Mouse (Mus musculus) hindbrain, embryonic 11.5 days (tissue): ENCODE results near the gene Reg2. TPM values are rescaled to one million over a fixed set of nuclear protein-coding genes. Genes with fewer than 3 reads are reported as not detected.
"Not testable (repeated sequence)": the region's sequence is repeated elsewhere in the genome, so short reads cannot be mapped to it uniquely, and the experiment has no call there.

ENCODE experiments used
- ATAC-seq: fragments of 200-750 bp; cut with Nextera tagmentation; 2 replicates; pipeline ENCODE4 v1.8.0; 2017; ENCODE audit warnings: mild to moderate bottlenecking, moderate TSS enrichment, moderate library complexity; ENCODE audit not compliant: low FRiP score
- DNase-seq: peaks from one replicate; pipeline ENCODE4 v3.0.0-alpha.2; 2015; ENCODE audit warnings: low spot score
- H3K27ac ChIP-seq: fragments of 300-500 bp; sonication (generic); 2 replicates; pipeline ENCODE4 v1.5.1; 2014; ENCODE audit warnings: mild to moderate bottlenecking, low read depth, low read length
- H3K27me3 ChIP-seq: fragments of 300-500 bp; sonication (generic); 2 replicates; pipeline ENCODE4 v1.6.1; 2014; ENCODE audit warnings: mild to moderate bottlenecking, low read length, moderate library complexity, mixed read lengths; ENCODE audit not compliant: control insufficient read depth, insufficient read depth
- H3K36me3 ChIP-seq: fragments of 300-500 bp; sonication (generic); 2 replicates; pipeline ENCODE4 v1.6.1; 2014; ENCODE audit warnings: mild to moderate bottlenecking, low read length, moderate library complexity, mixed read lengths; ENCODE audit not compliant: control insufficient read depth, insufficient read depth
- H3K4me1 ChIP-seq: fragments of 300-500 bp; sonication (generic); replicated peaks from 2 replicates; pipeline ENCODE4 v1.6.1; 2014; ENCODE audit warnings: low read length, mixed read lengths; ENCODE audit not compliant: control insufficient read depth, insufficient read depth
- H3K4me2 ChIP-seq: fragments of 300-500 bp; sonication (generic); replicated peaks from 2 replicates; pipeline ENCODE4 v1.6.1; 2014; ENCODE audit warnings: mild to moderate bottlenecking, low read depth, low read length
- H3K4me3 ChIP-seq: fragments of 300-500 bp; sonication (generic); 2 replicates; pipeline ENCODE4 v1.5.1; 2014; ENCODE audit warnings: low read depth, low read length
- H3K9ac ChIP-seq: fragments of 300-500 bp; sonication (generic); 2 replicates; pipeline ENCODE4 v1.6.1; 2014; ENCODE audit warnings: low read depth, low read length
- H3K9me3 ChIP-seq: fragments of 300-500 bp; sonication (generic); 2 replicates; pipeline ENCODE4 v1.6.1; 2016; ENCODE audit warnings: low read length; ENCODE audit not compliant: control insufficient read depth
- WGBS: fragments of 180-500 bp; shearing (Covaris S2); extraction: QIAGEN DNeasy Blood & Tissue Kit; methylation state at CpG from one replicate; pipeline ENCODE4 v1.1.7; 2014; 5-methylcytosine and 5-hydroxymethylcytosine counted together
- polyA plus RNA-seq: library from polyadenylated mRNA; unstranded; fragments of >200 nt; fragmentation: Nextera tagmentation; extraction: Ambion mirVana; gene quantifications from 2 replicates; pipeline ENCODE4 v1.2.1, GENCODE M21; 2014

Gene Reg2
- polyA plus RNA-seq = not detected in 2 replicates

- 97% methylated on average over 4 of the region's 17 CpGs for WGBS
- ATAC-seq, H3K9me3 ChIP-seq, H3K4me2 ChIP-seq, H3K36me3 ChIP-seq, H3K4me1 ChIP-seq, DNase-seq, H3K4me3 ChIP-seq, H3K27ac ChIP-seq, H3K9ac ChIP-seq, H3K27me3 ChIP-seq: not testable (repeated sequence)
Observed at GRCm38 (mm10) chr6:78395323-78395722, at the start of gene Reg2. Reg2 (plus strand) TSS chr6:78395623.

- no peak overlapping the region for H3K4me3 ChIP-seq
- no peaks in the 10 kb centered on the region for H3K4me1 ChIP-seq
- no peak overlapping the region for H3K27ac ChIP-seq
- H3K36me3 ChIP-seq = no peaks in the 10 kb centered on the region
- no peaks in the 10 kb centered on the region for H3K27me3 ChIP-seq
- no peak overlapping the region for H3K9ac ChIP-seq
- 81% methylated on average over 2 of the region's 2 CpGs for WGBS
- ATAC-seq (no peak), DNase-seq (no peak)
- no peak overlapping the region for H3K4me2 ChIP-seq
- H3K9me3 ChIP-seq = no peaks in the 10 kb centered on the region
Observed at GRCm38 (mm10) chr6:78361971-78362563, 33.4 kb upstream of the Reg2 start.

- H3K4me1 ChIP-seq = no peaks in the 10 kb centered on the region
- H3K9ac ChIP-seq = no peak within 1 kb of the TSS
- H3K9me3 ChIP-seq = no peaks in the 10 kb centered on the region
- no peaks in the 10 kb centered on the region for H3K36me3 ChIP-seq
- no peak within 1 kb of the TSS for H3K4me3 ChIP-seq
- ATAC-seq (no peak), DNase-seq (no peak)
- WGBS = 94% methylated on average over 2 of the region's 2 CpGs
- no peaks in the 10 kb centered on the region for H3K27me3 ChIP-seq
- H3K4me2 ChIP-seq = no peak within 1 kb of the TSS
- no peak within 1 kb of the TSS for H3K27ac ChIP-seq
Observed at GRCm38 (mm10) chr6:78370357-78370756, 25.1 kb upstream of the Reg2 start, which contains the start of gene Reg3b. Reg3b (plus strand) TSS chr6:78370657.

GRCm38 (mm10) chr6:78378765-78379164 lies 16.7 kb upstream of the Reg2 start, which contains the start of gene Reg3d:
Reg3d (minus strand) TSS chr6:78378865.
- DNase-seq (no peak), ATAC-seq (no peak)
- H3K4me3 ChIP-seq = no peak within 1 kb of the TSS
- no peaks in the 10 kb centered on the region for H3K4me1 ChIP-seq
- no peaks in the 10 kb centered on the region for H3K27me3 ChIP-seq
- no peaks in the 10 kb centered on the region for H3K9me3 ChIP-seq
- no peak within 1 kb of the TSS for H3K27ac ChIP-seq
- no peak within 1 kb of the TSS for H3K9ac ChIP-seq
- no peak within 1 kb of the TSS for H3K4me2 ChIP-seq
- no peaks in the 10 kb centered on the region for H3K36me3 ChIP-seq
- 73% methylated on average over 2 of the region's 2 CpGs for WGBS

GRCm38 (mm10) chr6:78380409-78380808 lies 15.0 kb upstream of the Reg2 start, which contains the start of gene Reg3a:
Reg3a (plus strand) TSS chr6:78380709.
- Histone ChIP-seq H3K4me3 (no peak within 1 kb of the TSS), H3K9ac (no peak within 1 kb of the TSS), H3K4me1 (no peaks in the 10 kb centered on the region), H3K36me3 (no peaks in the 10 kb centered on the region), H3K27ac (no peak within 1 kb of the TSS), H3K27me3 (no peaks in the 10 kb centered on the region), H3K9me3 (no peaks in the 10 kb centered on the region), H3K4me2 (no peak within 1 kb of the TSS)
- ATAC-seq (no peak), DNase-seq (no peak)

- no peaks in the 10 kb centered on the region for H3K27me3 ChIP-seq
- H3K4me2 ChIP-seq = no peak overlapping the region
- no peak overlapping the region for H3K27ac ChIP-seq
- no peaks in the 10 kb centered on the region for H3K36me3 ChIP-seq
- ATAC-seq = no peak
- H3K9ac ChIP-seq = no peak overlapping the region
- no peaks in the 10 kb centered on the region for H3K9me3 ChIP-seq
- no peak for DNase-seq
- H3K4me1 ChIP-seq = no peaks in the 10 kb centered on the region
- no peak overlapping the region for H3K4me3 ChIP-seq
- 87% methylated on average over 3 of the region's 3 CpGs for WGBS
Observed at GRCm38 (mm10) chr6:78385609-78386008, 9.8 kb upstream of the Reg2 start.

GRCm38 (mm10) chr6:78422411-78422810 lies 27.0 kb downstream of the Reg2 start, which contains the start of gene Reg1:
Reg1 (plus strand) TSS chr6:78422711.
- not testable (repeated sequence) for DNase-seq, H3K9me3 ChIP-seq, H3K27me3 ChIP-seq, ATAC-seq, H3K4me2 ChIP-seq, H3K4me3 ChIP-seq, H3K4me1 ChIP-seq, H3K9ac ChIP-seq, H3K36me3 ChIP-seq, H3K27ac ChIP-seq

- no peaks in the 10 kb centered on the region for H3K36me3 ChIP-seq
- DNase-seq (no peak), ATAC-seq (no peak)
- no peaks in the 10 kb centered on the region for H3K27me3 ChIP-seq
- WGBS = 97% methylated on average over 3 of the region's 3 CpGs
- no peak overlapping the region for H3K27ac ChIP-seq
- no peaks in the 10 kb centered on the region for H3K9me3 ChIP-seq
- no peaks in the 10 kb centered on the region for H3K4me1 ChIP-seq
- no peak overlapping the region for H3K4me3 ChIP-seq
- no peak overlapping the region for H3K9ac ChIP-seq
- no peak overlapping the region for H3K4me2 ChIP-seq
Observed at GRCm38 (mm10) chr6:78425497-78425896, 30.1 kb downstream of the Reg2 start.

GRCm38 (mm10) chr6:78447202-78447601 lies 51.8 kb downstream of the Reg2 start:
- DNase-seq (no peak), ATAC-seq (no peak)
- Histone ChIP-seq H3K4me2 (no peak overlapping the region), H3K36me3 (no peaks in the 10 kb centered on the region), H3K9me3 (no peaks in the 10 kb centered on the region), H3K27ac (no peak overlapping the region), H3K4me3 (no peak overlapping the region), H3K4me1 (no peaks in the 10 kb centered on the region), H3K27me3 (no peaks in the 10 kb centered on the region), H3K9ac (no peak overlapping the region)
- 80% methylated on average over 1 of the region's 1 CpGs for WGBS
